Mouse (Mus musculus) MEL (cell line): ENCODE data around the gene Rpa2. TPM values are rescaled to one million over a fixed set of nuclear protein-coding genes. Genes with fewer than 3 reads are reported as not detected.
A peak's percentile ranks its signal among the peaks of the same experiment; 100 is the strongest.

Experiments
- DNase-seq: peaks from one replicate; pipeline ENCODE4 v3.0.0; 2011; ENCODE audit warnings: low read depth, low spot score
- H3K27ac ChIP-seq: 2 replicates; pipeline ENCODE4 v1.5.1; 2012; ENCODE audit warnings: low read depth, mild to moderate bottlenecking, control low read depth, low read length, moderate library complexity; ENCODE audit not compliant: control insufficient read depth
- H3K27me3 ChIP-seq, 2 experiments: fragments of 150-350 bp in 1 of 2; sonication (generic) in 1 of 2; 2 replicates each; pipeline ENCODE4 v1.6.1; 2012; ENCODE audit warnings: low read length in 2 of 2, mild to moderate bottlenecking in 2 of 2, improper control_type of control experiment in 1 of 2, moderate library complexity in 1 of 2; ENCODE audit not compliant: insufficient read depth in 2 of 2, control insufficient read depth in 1 of 2
- H3K36me3 ChIP-seq, 2 experiments: 2 replicates each; pipeline ENCODE4 v1.6.1; 2012 to 2014; ENCODE audit warnings: low read length in 2 of 2, improper control_type of control experiment in 1 of 2, inconsistent platforms in 1 of 2, mild to moderate bottlenecking in 1 of 2; ENCODE audit not compliant: insufficient read depth in 2 of 2, control insufficient read depth in 1 of 2
- H3K4me1 ChIP-seq, 2 experiments: fragments of 150-350 bp in 1 of 2; sonication (generic) in 1 of 2; 2 replicates each; pipeline ENCODE4 v1.6.1; 2012; ENCODE audit warnings: low read length in 2 of 2, improper control_type of control experiment in 1 of 2, mild to moderate bottlenecking in 1 of 2; ENCODE audit not compliant: insufficient read depth in 2 of 2, control insufficient read depth in 1 of 2
- H3K4me3 ChIP-seq, 2 experiments: fragments of 150-350 bp in 1 of 2; sonication (generic) in 1 of 2; 2 replicates each; pipeline ENCODE4 v1.5.1; 2012; ENCODE audit warnings: low read depth in 2 of 2, low read length in 2 of 2, mild to moderate bottlenecking in 2 of 2, moderate library complexity in 2 of 2, control low read depth in 1 of 2, improper control_type of control experiment in 1 of 2; ENCODE audit not compliant: control insufficient read depth in 1 of 2, insufficient read depth in 1 of 2
- H3K79me2 ChIP-seq: 2 replicates; pipeline ENCODE4 v1.6.1; 2012; ENCODE audit warnings: mild to moderate bottlenecking, low read length, moderate library complexity; ENCODE audit not compliant: control insufficient read depth, poor library complexity, insufficient read depth
- H3K9ac ChIP-seq: 2 replicates; pipeline ENCODE4 v1.6.1; 2012; ENCODE audit warnings: low read depth, mild to moderate bottlenecking, control low read depth, low read length, moderate library complexity; ENCODE audit not compliant: control insufficient read depth, poor library complexity, severe bottlenecking
- H3K9me3 ChIP-seq: fragments of 150-350 bp; sonication (generic); replicated peaks from 2 replicates; pipeline ENCODE4 v1.6.1; 2012; ENCODE audit warnings: mild to moderate bottlenecking, low read length, improper control_type of control experiment, moderate library complexity; ENCODE audit not compliant: insufficient read depth
- E2F4 ChIP-seq: IDR thresholded peaks from 2 replicates; pipeline ENCODE4 v1.6.1; 2011; ENCODE audit warnings: low read depth, low read length, improper control_type of control experiment, borderline replicate concordance
- ELF1 ChIP-seq: IDR thresholded peaks from 2 replicates; pipeline ENCODE4 v1.6.1; 2014; ENCODE audit warnings: low read depth, mild to moderate bottlenecking, inconsistent platforms, low read length, improper control_type of control experiment, moderate library complexity
- EP300 ChIP-seq, 2 experiments: IDR thresholded peaks; 2 replicates each; pipeline ENCODE4 v1.6.1; 2011; ENCODE audit warnings: improper control_type of control experiment in 2 of 2, low read length in 2 of 2, low read depth in 1 of 2, mild to moderate bottlenecking in 1 of 2
- ETS1 ChIP-seq: IDR thresholded peaks from 2 replicates; pipeline ENCODE4 v1.6.1; 2012; ENCODE audit warnings: low read depth, mild to moderate bottlenecking, inconsistent platforms, low read length, improper control_type of control experiment, moderate library complexity
- GABPA ChIP-seq: IDR thresholded peaks from 2 replicates; pipeline ENCODE4 v1.6.1; 2012; ENCODE audit warnings: low read depth, mild to moderate bottlenecking, inconsistent platforms, low read length, improper control_type of control experiment, moderate library complexity
- GATA1 ChIP-seq: IDR thresholded peaks from 2 replicates; pipeline ENCODE4 v1.6.1; 2011; ENCODE audit warnings: low read depth, low read length, improper control_type of control experiment
- HCFC1 ChIP-seq: IDR thresholded peaks from 2 replicates; pipeline ENCODE4 v1.6.1; 2012; ENCODE audit warnings: low read depth, mild to moderate bottlenecking, inconsistent platforms, low read length, improper control_type of control experiment, moderate library complexity
- JUND ChIP-seq: IDR thresholded peaks from 2 replicates; pipeline ENCODE4 v1.6.1; 2011; ENCODE audit warnings: low read depth, mild to moderate bottlenecking, improper control_type of control experiment, low read length
- KAT2A ChIP-seq: conservative IDR thresholded peaks from 2 replicates; pipeline ENCODE4 v1.6.1; 2012; ENCODE audit warnings: low read depth, low read length, improper control_type of control experiment, inconsistent platforms
- MAFK ChIP-seq: IDR thresholded peaks from 2 replicates; pipeline ENCODE4 v1.6.1; 2011; ENCODE audit warnings: low read depth, mild to moderate bottlenecking, low read length, improper control_type of control experiment, borderline replicate concordance
- MAX ChIP-seq: IDR thresholded peaks from 2 replicates; pipeline ENCODE4 v1.6.1; 2011; ENCODE audit warnings: low read length, improper control_type of control experiment
- MEF2A ChIP-seq: IDR thresholded peaks from 2 replicates; pipeline ENCODE4 v1.6.1; 2014; ENCODE audit warnings: low read depth, mild to moderate bottlenecking, inconsistent platforms, low read length, improper control_type of control experiment; ENCODE audit not compliant: poor library complexity, insufficient replicate concordance, severe bottlenecking; ENCODE audit errors: extremely low read depth
- MXI1 ChIP-seq: IDR thresholded peaks from 2 replicates; pipeline ENCODE4 v1.6.1; 2011; ENCODE audit warnings: mild to moderate bottlenecking, low read depth, low read length, improper control_type of control experiment
- MYC ChIP-seq: IDR thresholded peaks from 2 replicates; pipeline ENCODE4 v1.6.1; 2011; ENCODE audit warnings: low read depth, mild to moderate bottlenecking, low read length, improper control_type of control experiment, moderate library complexity
- NRF1 ChIP-seq: IDR thresholded peaks from 2 replicates; pipeline ENCODE4 v1.6.1; 2014; ENCODE audit warnings: low read depth, mild to moderate bottlenecking, inconsistent platforms, low read length, improper control_type of control experiment, moderate library complexity; ENCODE audit not compliant: poor library complexity, insufficient read depth, severe bottlenecking
- POLR2A ChIP-seq, 2 experiments: IDR thresholded peaks; 2 replicates each; pipeline ENCODE4 v1.6.1; 2011 to 2012; ENCODE audit warnings: low read length in 2 of 2, mild to moderate bottlenecking in 2 of 2, control low read depth in 1 of 2, improper control_type of control experiment in 1 of 2, low read depth in 1 of 2, moderate library complexity in 1 of 2; ENCODE audit not compliant: control insufficient read depth in 1 of 2, insufficient read depth in 1 of 2, poor library complexity in 1 of 2
- POLR2AphosphoS2 ChIP-seq: IDR thresholded peaks from 2 replicates; pipeline ENCODE4 v1.6.1; 2011; ENCODE audit warnings: low read length, improper control_type of control experiment
- POLR2AphosphoS5 ChIP-seq: IDR thresholded peaks from 2 replicates; pipeline ENCODE4 v1.6.1; 2012; ENCODE audit warnings: low read depth, borderline replicate concordance, mild to moderate bottlenecking, inconsistent platforms, low read length, moderate library complexity, mixed read lengths
- SIN3A ChIP-seq: IDR thresholded peaks from 2 replicates; pipeline ENCODE4 v1.6.1; 2012; ENCODE audit warnings: low read length, improper control_type of control experiment, inconsistent platforms
- TAL1 ChIP-seq: IDR thresholded peaks from 2 replicates; pipeline ENCODE4 v1.6.1; 2012; ENCODE audit warnings: mild to moderate bottlenecking, inconsistent platforms, low read length, moderate library complexity, mixed read lengths
- TBP ChIP-seq: IDR thresholded peaks from 2 replicates; pipeline ENCODE4 v1.8.0; 2011; ENCODE audit warnings: low read depth, low read length, improper control_type of control experiment
- TCF12 ChIP-seq: IDR thresholded peaks from 2 replicates; pipeline ENCODE4 v1.6.1; 2014; ENCODE audit warnings: low read depth, mild to moderate bottlenecking, inconsistent platforms, low read length, improper control_type of control experiment, moderate library complexity
- UBTF ChIP-seq: IDR thresholded peaks from 2 replicates; pipeline ENCODE4 v1.6.1; 2012; ENCODE audit warnings: low read depth, mild to moderate bottlenecking, inconsistent platforms, low read length, improper control_type of control experiment, moderate library complexity, borderline replicate concordance; ENCODE audit not compliant: insufficient read depth
- USF2 ChIP-seq, 2 experiments: IDR thresholded peaks; 2 replicates each; pipeline ENCODE4 v1.6.1; 2011 to 2012; ENCODE audit warnings: improper control_type of control experiment in 2 of 2, low read length in 2 of 2, borderline replicate concordance in 1 of 2, inconsistent platforms in 1 of 2, low read depth in 1 of 2, mild to moderate bottlenecking in 1 of 2; ENCODE audit not compliant: insufficient read depth in 1 of 2
- ZKSCAN1 ChIP-seq: IDR thresholded peaks from 2 replicates; pipeline ENCODE4 v1.6.1; 2012; ENCODE audit warnings: low read depth, mild to moderate bottlenecking, inconsistent platforms, low read length, improper control_type of control experiment, moderate library complexity
- ZMIZ1 ChIP-seq: IDR thresholded peaks from 2 replicates; pipeline ENCODE4 v1.6.1; 2012; ENCODE audit warnings: low read depth, mild to moderate bottlenecking, inconsistent platforms, low read length, improper control_type of control experiment, moderate library complexity
- ZNF384 ChIP-seq: IDR thresholded peaks from 2 replicates; pipeline ENCODE4 v1.6.1; 2012; ENCODE audit warnings: low read depth, mild to moderate bottlenecking, inconsistent platforms, low read length, improper control_type of control experiment
- polyA plus RNA-seq, 2 experiments: library from polyadenylated mRNA; stranded (reverse) in 1 of 2; unstranded in 1 of 2; fragments of >175 nt in 1 of 2; fragments of >200 nt in 1 of 2; gene quantifications; 2 replicates each; pipeline versions ENCODE4 v1.2.1 to v1.2.4; 2012; ENCODE audit warnings: low replicate concordance in 2 of 2, low read depth in 1 of 2; ENCODE audit not compliant: insufficient read length in 2 of 2, insufficient read depth in 1 of 2, missing spikeins in 1 of 2
- total RNA-seq: library from RNA; depleted of rRNA; stranded (reverse); fragments of 300-350 nt; gene quantifications from 2 replicates; pipeline ENCODE4 v1.2.3, GENCODE M21; 2012

The Rpa2 gene
- total and polyA plus RNA-seq, 3 experiments: 103 to 119 TPM; not detected in 1

DNA sequence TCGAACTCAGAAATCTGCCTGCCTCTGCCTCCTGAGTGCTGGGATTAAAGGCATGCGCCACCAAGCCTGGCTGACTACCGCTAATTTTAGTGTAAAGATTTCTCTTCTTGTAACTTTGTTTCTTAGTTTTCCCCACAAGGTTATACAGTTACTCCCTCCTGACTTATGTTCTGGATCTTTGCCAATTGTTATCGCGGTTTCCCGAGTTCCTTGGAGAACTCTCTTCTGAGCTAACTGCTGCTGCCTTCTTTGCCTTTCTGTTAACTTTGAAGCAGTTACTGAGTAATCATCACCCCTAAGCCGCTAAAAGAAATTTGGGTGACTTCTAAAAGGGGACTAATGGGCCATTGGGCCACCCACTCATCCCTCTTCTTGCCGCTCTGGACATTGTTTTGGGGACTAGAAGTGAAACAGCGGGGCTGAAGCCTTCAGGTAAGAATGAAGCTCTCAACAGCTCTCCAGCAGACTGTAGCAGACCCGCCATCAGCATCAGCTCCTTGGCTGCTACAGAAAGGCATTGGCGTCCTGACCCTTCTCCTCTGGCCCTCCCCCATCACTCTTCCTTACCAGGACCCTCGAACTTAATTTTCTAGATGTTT, 37.6 kb downstream of the Rpa2 start (continued):
- TF ChIP-seq POLR2AphosphoS2 (peak; percentile 52; the same call in 1 of the 2 replicates), MEF2A (no peak)
- TF ChIP-seq, all 39 proteins: peak for 21

GRCm38 (mm10) chr4:132806620-132807191, 38.6 kb downstream of the Rpa2 start:
- Histone ChIP-seq H3K9me3 (no peaks in the 10 kb centered on the region), H3K27ac (peak overlapping the region; percentile 28; the same call in 1 of the 2 replicates), H3K4me1 (peaks cover 19 to 30% of the 10 kb centered on the region in 2 experiments), H3K27me3 (no peaks in the 10 kb centered on the region), H3K9ac (peak overlapping the region; percentile 21; the same call in 1 of the 2 replicates), H3K79me2 (no peaks in the 10 kb centered on the region; the same call in 1 of the 2 replicates), H3K36me3 (peaks cover 0 to 35% of the 10 kb centered on the region in 2 experiments; a peak in 2 of 4 replicates), H3K4me3 (peak overlapping the region; percentile 56 to 64; a peak in 3 of 4 replicates)
- peak; percentile 58 for DNase-seq
- TF ChIP-seq ELF1: no peak
- no peak for TF ChIP-seq POLR2A (IDR thresholded peaks at IDR 0.05; ENCODE audit: control insufficient read depth in 1 of 2, insufficient read depth in 1 of 2, low read depth in 1 of 2, low read length in 2 of 2, poor library complexity in 1 of 2)
- peak; percentile 21; the same call in 1 of the 2 replicates for TF ChIP-seq GATA1
- no peak for TF ChIP-seq UBTF
- no peak for TF ChIP-seq POLR2AphosphoS2
- no peak for TF ChIP-seq JUND
- peak; percentile 96 for TF ChIP-seq TBP
- TF ChIP-seq MEF2A: no peak
- no peak for TF ChIP-seq KAT2A
- TF ChIP-seq USF2 (IDR thresholded peaks at IDR 0.05; ENCODE audit: borderline replicate concordance in 1 of 2, insufficient read depth in 1 of 2, low read depth in 1 of 2, low read length in 2 of 2): no peak
- TF ChIP-seq POLR2AphosphoS5: no peak
- TF ChIP-seq SIN3A: no peak; the same call in 1 of the 2 replicates
- 0 out of 2 replicates have a peak, but pooled peaks have one; percentile 13 for TF ChIP-seq MAFK
- no peak for TF ChIP-seq TCF12
- no peak; the same call in 1 of the 2 replicates for TF ChIP-seq ZKSCAN1
- no peak for TF ChIP-seq MYC
- no peak for TF ChIP-seq GABPA
- no peak; the same call in none of the 2 replicates for TF ChIP-seq MXI1
- no peak for TF ChIP-seq ZMIZ1
- TF ChIP-seq E2F4: no peak
- TF ChIP-seq MAX: no peak
- TF ChIP-seq HCFC1: 0 out of 2 replicates have a peak, but pooled peaks have one; percentile 18
- TF ChIP-seq NRF1: no peak
- TF ChIP-seq ZNF384: peak; percentile 89
- TF ChIP-seq ETS1: peak; percentile 57; the same call in 1 of the 2 replicates
- TF ChIP-seq TAL1: no peak
- TF ChIP-seq EP300 (IDR thresholded peaks at IDR 0.05; ENCODE audit: low read depth in 1 of 2, low read length in 2 of 2): no peak
